Mouse (Mus musculus): Measurements from ENCODE around the gene Rptor. TPM values are rescaled to one million over a fixed set of nuclear protein-coding genes. Genes with fewer than 3 reads are reported as not detected.

The Rptor gene
- total RNA-seq, 2 experiments from 2014 or later = 30.6 to 34.8 TPM

- no peak for DNase-seq
These were observed 208.9 kb downstream of the Rptor start for GRCm38 (mm10) chr11:119811598-119811997.

- DNase-seq = no peak
These were observed 209.4 kb downstream of the Rptor start for GRCm38 (mm10) chr11:119812093-119812492.

- DNase-seq = no peak
These were observed 211.4 kb downstream of the Rptor start for GRCm38 (mm10) chr11:119814035-119814558.

GRCm38 (mm10) chr11:119816798-119817361 is 214.2 kb downstream of the Rptor start:
- no peak for DNase-seq

- no peak for DNase-seq
These were observed 214.7 kb downstream of the Rptor start for GRCm38 (mm10) chr11:119817362-119817837.

- DNase-seq = no peak
These were observed 215.2 kb downstream of the Rptor start for GRCm38 (mm10) chr11:119817898-119818297.

- no peak for DNase-seq
These were observed 218.8 kb downstream of the Rptor start for GRCm38 (mm10) chr11:119821514-119821913.

- no peak for DNase-seq
These were observed 221.5 kb downstream of the Rptor start for GRCm38 (mm10) chr11:119824072-119824649.

GRCm38 (mm10) chr11:119825783-119826182 is 223.1 kb downstream of the Rptor start:
- DNase-seq = no peak

- DNase-seq = no peak
These were observed 223.5 kb downstream of the Rptor start for GRCm38 (mm10) chr11:119826239-119826638.

GRCm38 (mm10) chr11:119829116-119829515 is 226.4 kb downstream of the Rptor start:
- DNase-seq = no peak

GRCm38 (mm10) chr11:119831682-119832081 is 229.0 kb downstream of the Rptor start:
- DNase-seq = no peak

- no peak for DNase-seq
These were observed 230.6 kb downstream of the Rptor start for GRCm38 (mm10) chr11:119833311-119833710.

GRCm38 (mm10) chr11:119833877-119834804 is 231.4 kb downstream of the Rptor start:
- no peak for DNase-seq

GRCm38 (mm10) chr11:119836326-119836725 is 233.6 kb downstream of the Rptor start:
- DNase-seq = no peak

- no peak for DNase-seq
These were observed 235.1 kb downstream of the Rptor start for GRCm38 (mm10) chr11:119837786-119838185.

- DNase-seq = no peak
These were observed 237.0 kb downstream of the Rptor start for GRCm38 (mm10) chr11:119839411-119840342.

GRCm38 (mm10) chr11:119846608-119847007 is 243.9 kb downstream of the Rptor start:
- no peak for DNase-seq

- DNase-seq = no peak
These were observed 244.4 kb downstream of the Rptor start for GRCm38 (mm10) chr11:119847076-119847475.

- no peak for DNase-seq
These were observed 244.9 kb downstream of the Rptor start for GRCm38 (mm10) chr11:119847569-119847968.

GRCm38 (mm10) chr11:119848189-119848588 is 245.5 kb downstream of the Rptor start:
- no peak for DNase-seq

GRCm38 (mm10) chr11:119855999-119856398 is 253.3 kb downstream of the Rptor start:
- DNase-seq = no peak

All from gastrocnemius, postnatal 10 days (tissue).